ENCODE assay signal across 15 mouse cellular contexts in the genomic region with DNA sequence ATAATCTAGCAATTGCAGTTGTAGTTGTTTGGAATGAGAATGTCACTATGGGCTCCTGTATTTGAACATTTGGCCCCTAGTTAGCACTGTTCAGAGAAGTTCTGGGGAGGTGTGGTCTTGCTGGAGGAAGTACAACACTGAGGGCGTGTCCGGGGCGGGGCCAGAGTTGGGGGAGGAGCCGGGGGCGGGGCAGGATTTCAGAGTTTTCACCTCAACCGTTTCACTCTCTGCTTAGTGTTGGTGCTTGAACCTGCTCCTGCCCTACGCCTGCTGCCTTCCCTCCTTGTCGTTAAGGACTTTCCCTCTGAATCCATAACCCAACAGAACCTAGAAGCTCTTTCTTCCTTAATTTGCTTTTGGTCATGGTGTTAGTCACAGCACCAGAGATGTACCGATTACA.
DNase-seq lines count a peak whose midpoint lies in the region; ATAC-seq and TF ChIP-seq lines count a peak whose summit lies in the region.
"Had no signal": no experiment of that assay in that cellular context is flagged by ENCODE, and none has a peak within 500 bp of the region (broad histone marks: within the 10 kb centered on the region; RNA-seq: fewer than 3 reads in every experiment).

No protein-coding gene starts in this region.

- WGBS in stomach, postnatal 0 days: 62% methylated on average over 9 of the region's 9 CpGs

- in situ Hi-C loops in CH12.LX (cut with MboI; ENCODE audit: low pct_ligation_motif_present, low pct_unique_long_range_greater_than_20kb, low sequenced_read_pairs): no loop called here

- no peak for TF ChIP-seq CTCF in CH12.LX (conservative IDR thresholded peaks at IDR 0.05 in 1 of 2, IDR thresholded peaks at IDR 0.05 in 1 of 2; ENCODE audit: low read depth in 2 of 2, low read length in 2 of 2)
- no peak for TF ChIP-seq CTCF in stomach, postnatal 0 days (IDR thresholded peaks at IDR 0.05; ENCODE audit: low read depth)

- no peak for TF ChIP-seq RAD21 in CH12.LX (IDR thresholded peaks at IDR 0.05; ENCODE audit: low read depth, low read length)

- no peak overlapping the region for H3K27ac ChIP-seq in CH12.LX (ENCODE audit: insufficient read depth, low read depth)
- H3K27ac ChIP-seq in stomach, postnatal 0 days (replicated peaks): no peak overlapping the region
- H3K27ac ChIP-seq: gastrocnemius, adult 2 months; liver, embryonic 13.5 days had no signal

- peak; percentile 50 to 67 for DNase-seq in kidney, postnatal 4 days
- no peak for DNase-seq in kidney, postnatal 14 days
- peak; percentile 49 for DNase-seq in CH12.LX (ENCODE audit: extremely low read depth)
- DNase-seq in stomach, postnatal 0 days (ENCODE audit: low spot score): peak; percentile 85
- DNase-seq in right cerebral cortex, postnatal 36 days (ENCODE audit: low spot score in 2 of 2): no peak
- DNase-seq in adrenal gland, postnatal 36 days: no peak
- DNase-seq: adrenal gland, postnatal 14 days; cerebellum, adult 11 months; embryo, embryonic 11 days; gastrocnemius, adult 2 months; kidney, adult 9 months; liver, embryonic 13.5 days; retina, postnatal 1 day had no signal

- peak; percentile 77 for ATAC-seq in granulocyte monocyte progenitor cell, adult 5-6 weeks (replicated peaks; ENCODE audit: poor library complexity, severe bottlenecking)
- 0 out of 2 replicates have a peak, but pooled peaks have one; percentile 32 for ATAC-seq in stomach, postnatal 0 days (ENCODE audit: low FRiP score, low TSS enrichment)

- H3K4me1 ChIP-seq in CH12.LX (ENCODE audit: control insufficient read depth in 1 of 2, insufficient read depth in 2 of 2): peaks cover 0 to 15% of the 10 kb centered on the region in 2 experiments; a peak in 2 of 4 replicates
- H3K4me1 ChIP-seq in stomach, postnatal 0 days (replicated peaks; ENCODE audit: control insufficient read depth, insufficient read depth): no peaks in the 10 kb centered on the region

- H3K4me2 ChIP-seq in CH12.LX (ENCODE audit: insufficient read depth, low read depth, poor library complexity, severe bottlenecking): no peak overlapping the region
- H3K4me2 ChIP-seq in stomach, postnatal 0 days (replicated peaks; ENCODE audit: low read depth): no peak overlapping the region
- H3K4me2 ChIP-seq: liver, embryonic 13.5 days had no signal

- no peak overlapping the region for H3K9ac ChIP-seq in CH12.LX (ENCODE audit: insufficient read depth, low read depth)
- H3K9ac ChIP-seq in stomach, postnatal 0 days (ENCODE audit: low read length): no peak overlapping the region
- H3K9ac ChIP-seq: liver, embryonic 13.5 days had no signal

- no peaks in the 10 kb centered on the region for H3K9me3 ChIP-seq in CH12.LX (replicated peaks; ENCODE audit: low read length)
- H3K9me3 ChIP-seq in stomach, postnatal 0 days (ENCODE audit: control insufficient read depth, low read length): no peaks in the 10 kb centered on the region
- H3K9me3 ChIP-seq: liver, embryonic 13.5 days had no signal

- H3K36me3 ChIP-seq in CH12.LX (replicated peaks in 1 of 2; ENCODE audit: control insufficient read depth in 1 of 2, insufficient read depth in 1 of 2, low read length in 1 of 2): no peaks in the 10 kb centered on the region
- no peaks in the 10 kb centered on the region for H3K36me3 ChIP-seq in stomach, postnatal 0 days (ENCODE audit: control insufficient read depth, insufficient read depth, low read length)
- H3K36me3 ChIP-seq: liver, embryonic 13.5 days had no signal

- H3K27me3 ChIP-seq in CH12.LX (replicated peaks): peaks cover 1% of the 10 kb centered on the region
- H3K27me3 ChIP-seq in stomach, postnatal 0 days (ENCODE audit: control insufficient read depth, insufficient read depth, low read length): no peaks in the 10 kb centered on the region
- H3K27me3 ChIP-seq: liver, embryonic 13.5 days had no signal

- dilution Hi-C loops in CH12.LX (cut with MboI; ENCODE audit: extremely low pct_ligation_motif_present, extremely low pct_unique_long_range_greater_than_20kb, low sequenced_read_pairs): no loop called here

- no peaks in the 10 kb centered on the region for H3K79me2 ChIP-seq in CH12.LX (replicated peaks; ENCODE audit: control insufficient read depth, extremely low read depth, insufficient read depth, poor library complexity, severe bottlenecking)

- H3K4me3 ChIP-seq in CH12.LX (replicated peaks in 1 of 3; ENCODE audit: low read depth in 2 of 3, low read length in 2 of 3, poor library complexity in 1 of 3): no peak overlapping the region
- H3K4me3 ChIP-seq in stomach, postnatal 0 days (ENCODE audit: low read depth, low read length): no peak overlapping the region
- H3K4me3 ChIP-seq: gastrocnemius, adult 2 months; liver, embryonic 13.5 days; myocyte had no signal

- no peak for TF ChIP-seq POLR2A in CH12.LX (IDR thresholded peaks at IDR 0.05; ENCODE audit: low read depth, low read length)

- TF ChIP-seq EP300 in CH12.LX (IDR thresholded peaks at IDR 0.05; ENCODE audit: low read length): no peak
- no peak for TF ChIP-seq EP300 in stomach, postnatal 0 days (optimal IDR thresholded peaks at IDR 0.05)

TF ChIP-seq in CH12.LX, 34 proteins besides CTCF, POLR2A, EP300 and RAD21:
- TF ChIP-seq MEF2A (IDR thresholded peaks at IDR 0.05; ENCODE audit: borderline replicate concordance, low read depth, low read length): no peak
- TF ChIP-seq KAT2A (IDR thresholded peaks at IDR 0.05; ENCODE audit: insufficient replicate concordance, low read length): no peak
- TF ChIP-seq MAZ (IDR thresholded peaks at IDR 0.05; ENCODE audit: low read depth, low read length): no peak
- TF ChIP-seq GABPA (IDR thresholded peaks at IDR 0.05; ENCODE audit: insufficient replicate concordance, low read depth, low read length): no peak
- no peak for TF ChIP-seq TCF12 (IDR thresholded peaks at IDR 0.05; ENCODE audit: low read depth, low read length)
- TF ChIP-seq USF2 (conservative IDR thresholded peaks at IDR 0.05; ENCODE audit: low read depth, low read length): no peak

Comparison
In these comparisons a context has a peak if more than half of its experiments do, and no peak if none do; other contexts are left out.
1. DNase-seq: peak in kidney, postnatal 4 days (2 of 2), CH12.LX (single experiment) and stomach, postnatal 0 days (single experiment); none in kidney, postnatal 14 days (single experiment), right cerebral cortex, postnatal 36 days (0 of 2) and adrenal gland, postnatal 36 days (0 of 2).